In the genomic region with DNA sequence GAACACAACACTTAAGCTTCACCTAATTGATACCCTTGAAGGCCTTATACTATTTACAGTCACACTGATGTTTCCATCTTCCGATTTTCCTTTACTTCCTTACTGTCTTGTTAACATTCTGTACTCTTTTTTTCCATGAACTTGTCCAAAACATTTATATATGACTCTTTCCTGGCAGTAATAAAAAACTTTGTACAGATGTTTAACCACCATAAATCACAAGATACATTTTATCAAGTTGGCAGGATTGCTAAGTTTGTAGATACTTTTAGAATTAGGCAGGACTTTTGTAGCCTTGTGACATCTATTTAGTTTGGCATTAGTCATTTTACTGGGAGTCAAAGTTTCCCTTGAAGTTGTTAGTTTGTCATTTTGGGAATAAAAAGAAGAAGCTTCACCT, we compare ENCODE assay signal across 15 mouse cellular contexts.
"Had no signal": no experiment of that assay in that cellular context is flagged by ENCODE, and none has a peak within 500 bp of the region (broad histone marks: within the 10 kb centered on the region; RNA-seq: fewer than 3 reads in every experiment).

No protein-coding gene starts in this region.

- DNase-seq: cerebellum, adult 9-10 months; cerebellum, adult 9-11 months; cerebellum, postnatal 14 days; cerebellum, postnatal 25 days; cerebellum, postnatal 36 days; embryo, embryonic 11 days; forebrain, postnatal 0 days; gastrocnemius, adult 2 months; gastrocnemius, postnatal 10 days; gastrocnemius, postnatal 14 days; gastrocnemius, postnatal 25 days; gastrocnemius, postnatal 36 days; heart, adult 11 months; heart, adult 18-20 months; heart, adult 2 months had no signal
